Mouse (Mus musculus) hindbrain, embryonic 11.5 days (tissue): ENCODE results near the gene Hsf3. TPM values are rescaled to one million over a fixed set of nuclear protein-coding genes. Genes with fewer than 3 reads are reported as not detected.

Experiments used
- ATAC-seq: fragments of 200-750 bp; cut with Nextera tagmentation; 2 replicates; pipeline ENCODE4 v1.8.0; 2017; ENCODE audit warnings: mild to moderate bottlenecking, moderate TSS enrichment, moderate library complexity; ENCODE audit not compliant: low FRiP score
- DNase-seq: peaks from one replicate; pipeline ENCODE4 v3.0.0-alpha.2; 2015; ENCODE audit warnings: low spot score
- H3K27ac ChIP-seq: fragments of 300-500 bp; sonication (generic); 2 replicates; pipeline ENCODE4 v1.5.1; 2014; ENCODE audit warnings: mild to moderate bottlenecking, low read depth, low read length
- H3K27me3 ChIP-seq: fragments of 300-500 bp; sonication (generic); 2 replicates; pipeline ENCODE4 v1.6.1; 2014; ENCODE audit warnings: mild to moderate bottlenecking, low read length, moderate library complexity, mixed read lengths; ENCODE audit not compliant: control insufficient read depth, insufficient read depth
- H3K36me3 ChIP-seq: fragments of 300-500 bp; sonication (generic); 2 replicates; pipeline ENCODE4 v1.6.1; 2014; ENCODE audit warnings: mild to moderate bottlenecking, low read length, moderate library complexity, mixed read lengths; ENCODE audit not compliant: control insufficient read depth, insufficient read depth
- H3K4me1 ChIP-seq: fragments of 300-500 bp; sonication (generic); replicated peaks from 2 replicates; pipeline ENCODE4 v1.6.1; 2014; ENCODE audit warnings: low read length, mixed read lengths; ENCODE audit not compliant: control insufficient read depth, insufficient read depth
- H3K4me2 ChIP-seq: fragments of 300-500 bp; sonication (generic); replicated peaks from 2 replicates; pipeline ENCODE4 v1.6.1; 2014; ENCODE audit warnings: mild to moderate bottlenecking, low read depth, low read length
- H3K4me3 ChIP-seq: fragments of 300-500 bp; sonication (generic); 2 replicates; pipeline ENCODE4 v1.5.1; 2014; ENCODE audit warnings: low read depth, low read length
- H3K9ac ChIP-seq: fragments of 300-500 bp; sonication (generic); 2 replicates; pipeline ENCODE4 v1.6.1; 2014; ENCODE audit warnings: low read depth, low read length
- H3K9me3 ChIP-seq: fragments of 300-500 bp; sonication (generic); 2 replicates; pipeline ENCODE4 v1.6.1; 2016; ENCODE audit warnings: low read length; ENCODE audit not compliant: control insufficient read depth
- WGBS: fragments of 180-500 bp; shearing (Covaris S2); extraction: QIAGEN DNeasy Blood & Tissue Kit; methylation state at CpG from one replicate; pipeline ENCODE4 v1.1.7; 2014; 5-methylcytosine and 5-hydroxymethylcytosine counted together
- polyA plus RNA-seq: library from polyadenylated mRNA; unstranded; fragments of >200 nt; fragmentation: Nextera tagmentation; extraction: Ambion mirVana; gene quantifications from 2 replicates; pipeline ENCODE4 v1.2.1, GENCODE M21; 2014

The Hsf3 gene
- polyA plus RNA-seq, 1 experiment from 2014 or later: 0.12 TPM

GRCm38 (mm10) chrX:96293338-96293737, 162.8 kb downstream of the Hsf3 start, which contains the start of gene Vsig4:
Vsig4 (minus strand) TSS chrX:96293438.
- no peak within 1 kb of the TSS for H3K27ac ChIP-seq
- ATAC-seq: no peak
- no peaks in the 10 kb centered on the region for H3K4me1 ChIP-seq
- H3K9ac ChIP-seq: no peak within 1 kb of the TSS
- H3K4me2 ChIP-seq: no peak within 1 kb of the TSS
- no peak within 1 kb of the TSS for H3K4me3 ChIP-seq
- H3K9me3 ChIP-seq: no peaks in the 10 kb centered on the region
- 96% methylated on average over 3 of the region's 3 CpGs for WGBS
- no peaks in the 10 kb centered on the region for H3K27me3 ChIP-seq
- DNase-seq: no peak
- no peaks in the 10 kb centered on the region for H3K36me3 ChIP-seq

GRCm38 (mm10) chrX:96256509-96256908, 199.6 kb downstream of the Hsf3 start:
- H3K4me3 ChIP-seq: no peak overlapping the region
- no peak overlapping the region for H3K4me2 ChIP-seq

More at GRCm38 (mm10) chrX:96256509-96256908, 199.6 kb downstream of the Hsf3 start:
- no peak overlapping the region for H3K9ac ChIP-seq
- H3K36me3 ChIP-seq: no peaks in the 10 kb centered on the region
- ATAC-seq: no peak
- H3K9me3 ChIP-seq: no peaks in the 10 kb centered on the region
- H3K27ac ChIP-seq: no peak overlapping the region
- no peaks in the 10 kb centered on the region for H3K4me1 ChIP-seq
- DNase-seq: no peak
- no peaks in the 10 kb centered on the region for H3K27me3 ChIP-seq

Other genes starting within 250 kb of the Hsf3 start
- 0.14 TPM in 1 of 2 replicates, not detected in the other for gene Vsig4, start 162.9 kb downstream of the Hsf3 start, polyA plus RNA-seq
- gene Heph, start 935 bp downstream of the Hsf3 start, polyA plus RNA-seq: 13.7 and 14.3 TPM in 2 replicates